Mouse (Mus musculus) forebrain, embryonic 14.5 days (tissue): ENCODE measurements around the gene Slc25a11. TPM values are rescaled to one million over a fixed set of nuclear protein-coding genes. Genes with fewer than 3 reads are reported as not detected.

Experiments
- ATAC-seq: fragments of 200-750 bp; cut with Nextera tagmentation; 2 replicates; pipeline ENCODE4 v1.8.0; 2017; ENCODE audit warnings: mild to moderate bottlenecking, moderate library complexity
- DNase-seq: peaks from one replicate; pipeline ENCODE4 v3.0.0-alpha.2; 2015; ENCODE audit warnings: low spot score
- H3K27ac ChIP-seq: fragments of 300-500 bp; sonication (generic); 2 replicates; pipeline ENCODE4 v1.5.1; 2014; ENCODE audit warnings: low read depth, mild to moderate bottlenecking, control low read depth, low read length, moderate library complexity
- H3K27me3 ChIP-seq: fragments of 300-500 bp; sonication (generic); replicated peaks from 2 replicates; pipeline ENCODE4 v1.6.1; 2014; ENCODE audit warnings: low read length, control low read depth, mixed read lengths; ENCODE audit not compliant: control insufficient read depth, insufficient read depth
- H3K36me3 ChIP-seq: fragments of 300-500 bp; sonication (generic); 2 replicates; pipeline ENCODE4 v1.6.1; 2014; ENCODE audit warnings: low read length, control low read depth; ENCODE audit not compliant: control insufficient read depth, insufficient read depth
- H3K4me1 ChIP-seq: fragments of 300-500 bp; sonication (generic); 2 replicates; pipeline ENCODE4 v1.6.1; 2014; ENCODE audit warnings: antibody characterized with exemption, low read length, control low read depth; ENCODE audit not compliant: control insufficient read depth, insufficient read depth
- H3K4me2 ChIP-seq: fragments of 300-500 bp; sonication (generic); 2 replicates; pipeline ENCODE4 v1.6.1; 2014; ENCODE audit warnings: mild to moderate bottlenecking, control low read depth, low read length
- H3K4me3 ChIP-seq: fragments of 300-500 bp; sonication (generic); 2 replicates; pipeline ENCODE4 v1.5.1; 2014; ENCODE audit warnings: low read depth, low read length, control low read depth
- H3K9ac ChIP-seq: fragments of 300-500 bp; sonication (generic); 2 replicates; pipeline ENCODE4 v1.6.1; 2014; ENCODE audit warnings: mild to moderate bottlenecking, low read length, control low read depth, moderate library complexity
- H3K9me3 ChIP-seq: fragments of 300-500 bp; sonication (generic); replicated peaks from 2 replicates; pipeline ENCODE4 v1.6.1; 2016; ENCODE audit warnings: low read length, control low read depth, mixed read lengths; ENCODE audit not compliant: control insufficient read depth
- WGBS: fragments of 180-500 bp; shearing (Covaris S2); extraction: QIAGEN DNeasy Blood & Tissue Kit; methylation state at CpG from one replicate; pipeline ENCODE4 v1.1.7; 2014; 5-methylcytosine and 5-hydroxymethylcytosine counted together
- polyA plus RNA-seq: library from polyadenylated mRNA; unstranded; fragments of >200 nt; fragmentation: Nextera tagmentation; extraction: Ambion mirVana; gene quantifications from 2 replicates; pipeline ENCODE4 v1.2.1, GENCODE M21; 2014

Gene Slc25a11
- polyA plus RNA-seq, 1 experiment from 2014 or later: 190 TPM

- H3K36me3 ChIP-seq: peaks cover 62% of the 10 kb centered on the region
- H3K4me3 ChIP-seq: no peak overlapping the region
- H3K27ac ChIP-seq: no peak overlapping the region
- H3K27me3 ChIP-seq: no peaks in the 10 kb centered on the region
- peaks cover 8% of the 10 kb centered on the region for H3K4me1 ChIP-seq
- WGBS: 65% methylated on average over 12 of the region's 12 CpGs
- no peaks in the 10 kb centered on the region for H3K9me3 ChIP-seq
- DNase-seq (no peak), ATAC-seq (no peak)
- H3K4me2 ChIP-seq: no peak overlapping the region
- no peak overlapping the region for H3K9ac ChIP-seq
Measured at GRCm38 (mm10) chr11:70681170-70681569, 33.9 kb upstream of the Slc25a11 start.

- no peaks in the 10 kb centered on the region for H3K9me3 ChIP-seq
- ATAC-seq: no peak
- no peaks in the 10 kb centered on the region for H3K27me3 ChIP-seq
- no peak overlapping the region for H3K27ac ChIP-seq
- peaks cover 66% of the 10 kb centered on the region for H3K36me3 ChIP-seq
- H3K4me2 ChIP-seq: no peak overlapping the region
- no peak overlapping the region for H3K9ac ChIP-seq
- peaks cover 8% of the 10 kb centered on the region for H3K4me1 ChIP-seq
- no peak for DNase-seq
- no peak overlapping the region for H3K4me3 ChIP-seq
- WGBS: 93% methylated on average over 8 of the region's 8 CpGs
Measured at GRCm38 (mm10) chr11:70679894-70680293, 32.6 kb upstream of the Slc25a11 start.

GRCm38 (mm10) chr11:70679361-70679760 is 32.1 kb upstream of the Slc25a11 start:
- DNase-seq (no peak), ATAC-seq (no peak)
- Histone ChIP-seq H3K4me3 (no peak overlapping the region), H3K36me3 (peaks cover 64% of the 10 kb centered on the region), H3K27ac (no peak overlapping the region), H3K4me2 (no peak overlapping the region), H3K9me3 (no peaks in the 10 kb centered on the region), H3K27me3 (no peaks in the 10 kb centered on the region), H3K4me1 (peaks cover 8% of the 10 kb centered on the region), H3K9ac (no peak overlapping the region)
- WGBS: 96% methylated on average over 8 of the region's 8 CpGs

DNA sequence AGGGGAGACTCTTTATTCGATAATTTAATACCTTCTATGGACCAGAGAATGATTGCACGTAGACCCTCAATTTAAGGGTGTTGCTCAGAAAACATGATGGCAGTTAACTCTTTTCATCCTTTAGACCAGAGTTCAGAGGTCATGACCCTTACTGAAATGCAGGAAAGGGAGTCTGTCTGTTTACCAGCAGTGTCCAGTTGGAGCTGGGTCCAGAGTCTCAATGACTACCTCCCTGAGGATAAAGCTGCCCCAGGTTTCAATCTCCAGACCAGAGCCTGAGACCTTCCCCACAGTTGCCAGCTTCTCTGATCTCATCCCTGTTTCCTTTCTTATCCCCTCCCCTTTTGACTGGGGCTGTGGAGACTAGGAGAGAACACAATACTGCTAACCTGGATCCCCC is 31.3 kb upstream of the Slc25a11 start:
- peaks cover 64% of the 10 kb centered on the region for H3K36me3 ChIP-seq
- no peak for ATAC-seq
- WGBS: 79% methylated on average over 2 of the region's 2 CpGs

GRCm38 (mm10) chr11:70678092-70678491 is 30.8 kb upstream of the Slc25a11 start:
- no peak overlapping the region for H3K4me3 ChIP-seq
- DNase-seq (no peak), ATAC-seq (no peak)
- H3K36me3 ChIP-seq: peaks cover 59% of the 10 kb centered on the region
- no peaks in the 10 kb centered on the region for H3K27me3 ChIP-seq
- H3K4me2 ChIP-seq: no peak overlapping the region
- no peak overlapping the region for H3K9ac ChIP-seq
- H3K27ac ChIP-seq: no peak overlapping the region
- no peaks in the 10 kb centered on the region for H3K9me3 ChIP-seq
- peaks cover 8% of the 10 kb centered on the region for H3K4me1 ChIP-seq
- 84% methylated on average over 9 of the region's 9 CpGs for WGBS

More for the DNA sequence above, 31.3 kb upstream of the Slc25a11 start:
- H3K4me1 ChIP-seq: peaks cover 8% of the 10 kb centered on the region
- H3K4me3 ChIP-seq: no peak overlapping the region
- H3K4me2 ChIP-seq: no peak overlapping the region
- H3K27ac ChIP-seq: no peak overlapping the region
- no peaks in the 10 kb centered on the region for H3K27me3 ChIP-seq
- no peaks in the 10 kb centered on the region for H3K9me3 ChIP-seq
- DNase-seq: no peak
- H3K9ac ChIP-seq: no peak overlapping the region

DNA sequence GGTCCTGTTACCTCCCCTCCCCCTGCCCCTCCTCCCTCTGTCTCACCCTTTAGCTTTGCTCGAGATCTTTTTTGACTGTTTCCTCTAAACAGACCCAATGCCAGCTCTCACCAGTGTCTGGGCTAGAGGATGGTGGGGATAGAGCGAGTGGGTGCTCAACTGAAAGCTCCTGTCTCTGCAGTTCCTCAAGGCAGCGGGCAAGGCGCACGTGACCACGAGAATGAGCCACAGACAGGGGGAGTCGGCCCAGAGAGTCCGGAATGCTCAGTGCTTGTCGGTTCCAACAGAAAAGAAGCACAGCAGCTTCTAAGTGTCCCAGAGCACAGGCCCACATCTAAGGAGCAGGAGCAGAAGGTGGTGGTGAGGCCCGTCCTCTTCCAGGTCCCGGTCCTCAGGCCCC is 27.2 kb upstream of the Slc25a11 start:
- Histone ChIP-seq H3K9me3 (no peaks in the 10 kb centered on the region), H3K36me3 (peaks cover 54% of the 10 kb centered on the region)

DNA sequence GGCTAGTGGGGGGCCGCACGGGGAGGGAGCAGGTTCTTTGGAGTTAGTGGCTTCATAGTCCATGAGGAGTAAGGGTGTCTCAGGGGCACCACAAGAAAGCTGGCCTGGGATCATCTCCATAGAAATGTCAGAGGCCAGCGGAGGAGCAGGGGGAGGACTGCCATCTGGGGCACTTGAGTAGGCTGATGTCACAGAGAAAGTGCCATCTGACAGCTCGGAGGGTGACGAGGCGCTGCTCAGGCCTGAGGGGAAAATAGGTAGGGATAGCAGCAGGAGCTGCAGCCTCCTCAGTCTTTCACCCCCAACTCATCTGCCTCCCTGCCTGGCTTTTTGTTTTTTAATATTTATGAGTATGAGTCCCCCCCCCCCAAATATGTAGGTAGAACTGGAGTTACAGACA is 26.7 kb upstream of the Slc25a11 start:
- 57% methylated on average over 6 of the region's 6 CpGs for WGBS
- Histone ChIP-seq H3K27ac (no peak overlapping the region), H3K9ac (no peak overlapping the region), H3K4me1 (peaks cover 7% of the 10 kb centered on the region; the same call in 1 of the 2 replicates), H3K36me3 (peaks cover 49% of the 10 kb centered on the region), H3K9me3 (no peaks in the 10 kb centered on the region), H3K4me2 (no peak overlapping the region), H3K27me3 (no peaks in the 10 kb centered on the region), H3K4me3 (no peak overlapping the region)
- DNase-seq (no peak), ATAC-seq (no peak)

More for the DNA sequence above, 27.2 kb upstream of the Slc25a11 start:
- Histone ChIP-seq H3K4me1 (peaks cover 7% of the 10 kb centered on the region; the same call in 1 of the 2 replicates), H3K9ac (no peak overlapping the region), H3K4me3 (no peak overlapping the region), H3K27me3 (no peaks in the 10 kb centered on the region), H3K4me2 (no peak overlapping the region), H3K27ac (no peak overlapping the region)
- WGBS: 64% methylated on average over 11 of the region's 11 CpGs
- ATAC-seq (no peak), DNase-seq (no peak)

DNA sequence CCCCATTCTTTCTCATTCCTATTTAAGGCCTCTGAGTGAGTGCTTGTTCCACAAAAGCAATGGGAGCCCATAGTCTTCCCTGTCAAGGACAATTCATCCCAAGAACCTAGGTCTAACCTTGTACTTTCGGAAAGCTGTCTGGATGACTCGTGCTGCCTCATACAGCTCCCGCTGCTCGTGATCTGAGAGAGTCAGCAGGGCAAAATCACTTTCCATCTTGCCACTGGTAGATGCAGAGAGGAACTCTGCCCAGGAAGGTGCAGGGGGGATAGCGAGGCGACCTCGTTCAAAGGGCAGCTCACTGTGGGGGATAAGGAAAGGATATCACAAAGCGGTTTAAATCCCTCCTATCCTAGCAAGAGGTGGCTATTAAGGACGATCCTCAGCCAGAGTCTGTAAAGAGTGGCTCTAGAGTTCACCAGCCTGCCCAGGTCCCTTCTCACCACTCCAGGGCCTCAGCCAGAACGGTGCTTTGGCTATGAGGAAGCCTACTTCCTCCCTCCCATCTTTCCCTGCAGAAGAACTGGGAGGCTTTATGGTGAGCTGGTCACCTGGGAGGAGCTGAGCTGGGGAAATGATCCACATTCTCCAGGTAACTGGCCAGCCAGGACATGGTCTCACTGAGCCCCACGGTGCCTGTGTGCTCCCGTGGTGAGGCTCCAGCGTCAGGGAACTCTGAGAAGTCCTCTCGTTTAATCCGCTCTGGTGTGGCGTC is 24.2 kb upstream of the Slc25a11 start:
- ATAC-seq (no peak), DNase-seq (no peak)
- H3K9me3 ChIP-seq: no peaks in the 10 kb centered on the region
- peaks cover 39% of the 10 kb centered on the region for H3K36me3 ChIP-seq
- no peaks in the 10 kb centered on the region for H3K27me3 ChIP-seq
- 0 out of 2 replicates have a peak overlapping the region, but pooled peaks have one; percentile 13 for H3K9ac ChIP-seq
- H3K4me1 ChIP-seq: peaks cover 14% of the 10 kb centered on the region
- 78% methylated on average over 16 of the region's 16 CpGs for WGBS
- H3K4me2 ChIP-seq: peak overlapping the region; percentile 97; the same call in 1 of the 2 replicates
- H3K27ac ChIP-seq: no peak overlapping the region
- no peak overlapping the region for H3K4me3 ChIP-seq

DNA sequence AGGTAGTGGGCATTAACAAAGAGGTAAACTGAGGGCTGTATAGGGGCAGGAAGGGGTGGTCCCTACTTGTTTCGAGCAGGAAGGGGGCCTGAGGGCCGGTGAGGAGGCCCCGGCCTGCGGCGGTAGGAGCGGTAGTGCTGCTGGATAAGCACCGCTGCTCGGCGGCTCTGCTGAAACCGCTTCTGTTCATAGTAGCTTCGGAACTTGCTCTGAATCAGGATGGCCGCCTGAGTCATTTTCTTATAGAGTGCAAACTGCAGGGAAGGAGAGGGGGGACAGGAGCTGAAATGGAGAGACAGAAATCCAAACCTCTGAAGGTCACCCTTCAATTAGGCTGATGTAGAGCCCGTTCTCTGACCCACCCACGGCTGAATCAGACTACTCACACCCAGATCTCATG is 23.2 kb upstream of the Slc25a11 start:
- ATAC-seq (no peak), DNase-seq (no peak)
- H3K27ac ChIP-seq: peak overlapping the region; percentile 96; the same call in 1 of the 2 replicates
- 39% methylated on average over 14 of the region's 14 CpGs for WGBS
- H3K9ac ChIP-seq: peak overlapping the region; percentile 83
- H3K4me3 ChIP-seq: peak overlapping the region; percentile 68
- no peaks in the 10 kb centered on the region for H3K9me3 ChIP-seq
- peaks cover 14% of the 10 kb centered on the region for H3K4me1 ChIP-seq
- no peaks in the 10 kb centered on the region for H3K27me3 ChIP-seq
- H3K36me3 ChIP-seq: peaks cover 36% of the 10 kb centered on the region
- peak overlapping the region; percentile 97 for H3K4me2 ChIP-seq
